Mouse (Mus musculus): ENCODE measurements around the gene Sepsecs. TPM values are rescaled to one million over a fixed set of nuclear protein-coding genes. Genes with fewer than 3 reads are reported as not detected.

Gene Sepsecs
- polyA plus RNA-seq, 1 experiment from 2014 or later: 9.0 TPM

DNA sequence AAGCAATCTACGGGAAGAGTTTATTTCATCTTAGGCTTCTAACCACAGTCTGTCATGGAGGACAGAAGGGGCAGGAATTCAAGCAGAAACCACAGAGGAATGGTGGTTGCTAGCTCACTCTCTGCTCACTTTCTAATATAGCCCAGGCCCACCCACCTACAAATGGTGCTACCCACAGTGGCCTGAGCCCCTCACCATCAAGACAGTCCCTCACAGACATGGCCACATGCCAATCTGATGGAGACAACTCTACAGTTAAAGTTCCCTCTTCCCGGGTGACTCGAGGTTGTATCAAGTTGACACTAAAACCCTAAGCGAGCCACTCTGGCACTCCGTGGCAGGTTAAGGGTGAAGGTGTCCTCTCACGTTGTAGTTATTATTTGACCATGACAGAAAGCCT lies 32.6 kb downstream of the Sepsecs start:
- no peaks in the 10 kb centered on the region for H3K27me3 ChIP-seq (replicated peaks; ENCODE audit: insufficient read depth, low read length)
- H3K9ac ChIP-seq (replicated peaks; ENCODE audit: low read depth): no peak overlapping the region
- no peak overlapping the region for H3K4me3 ChIP-seq (ENCODE audit: low read depth, low read length)
- H3K36me3 ChIP-seq (ENCODE audit: insufficient read depth, low read length): 0 out of 2 replicates have a peak, but pooled peaks cover under 1% of the 10 kb centered on the region
- H3K4me2 ChIP-seq (replicated peaks; ENCODE audit: low read depth, low read length): no peak overlapping the region
- no peaks in the 10 kb centered on the region for H3K4me1 ChIP-seq (ENCODE audit: insufficient read depth, low read depth, low read length)
- TF ChIP-seq EP300 (IDR thresholded peaks at IDR 0.05) (no peak), CTCF (IDR thresholded peaks at IDR 0.05) (no peak)
- WGBS: 79% methylated on average over 6 of the region's 6 CpGs
- ATAC-seq: no peak
- H3K9me3 ChIP-seq (ENCODE audit: low read length): no peaks in the 10 kb centered on the region
- DNase-seq (ENCODE audit: low spot score): no peak
- H3K27ac ChIP-seq (ENCODE audit: low read length): no peak overlapping the region

DNA sequence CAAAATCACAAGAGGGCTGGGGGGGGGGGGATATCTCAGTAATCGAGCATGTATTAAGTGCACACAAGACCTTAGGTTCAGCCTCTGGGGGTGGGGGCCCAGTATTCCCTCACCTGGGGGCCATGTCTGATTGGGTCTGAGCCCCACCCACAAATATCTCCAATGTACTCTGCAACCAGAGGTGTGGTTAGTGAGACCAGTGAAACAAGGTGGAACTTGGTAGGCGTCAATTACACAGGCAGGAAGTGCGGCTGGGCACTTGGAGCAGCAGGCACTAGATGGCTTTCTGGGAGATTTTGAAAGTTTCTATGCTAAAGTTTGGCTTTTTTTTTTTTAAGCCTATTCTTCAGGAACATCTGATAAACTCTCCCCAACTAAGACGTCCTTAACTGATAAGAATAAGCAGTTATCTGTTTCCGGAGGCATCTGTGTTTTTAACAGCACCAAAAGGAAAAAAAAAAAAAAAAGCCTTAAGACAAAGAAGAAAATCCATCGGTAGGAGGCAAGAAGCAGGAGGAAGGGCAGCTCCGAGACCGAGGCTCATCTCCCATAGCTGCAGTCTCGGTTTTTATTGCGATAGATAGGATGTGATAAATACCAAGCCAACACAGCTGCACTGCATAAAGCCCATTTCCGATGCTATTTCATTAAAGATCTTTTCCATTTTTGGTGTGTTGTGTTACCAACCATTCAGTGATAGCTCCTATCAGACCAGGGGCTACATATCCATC lies 33.3 kb downstream of the Sepsecs start:
- H3K9ac ChIP-seq (replicated peaks; ENCODE audit: low read depth): no peak overlapping the region
- H3K27ac ChIP-seq (ENCODE audit: low read length): no peak overlapping the region
- no peaks in the 10 kb centered on the region for H3K4me1 ChIP-seq (ENCODE audit: insufficient read depth, low read depth, low read length)
- H3K4me2 ChIP-seq (replicated peaks; ENCODE audit: low read depth, low read length): no peak overlapping the region
- TF ChIP-seq CTCF (IDR thresholded peaks at IDR 0.05) (no peak), EP300 (IDR thresholded peaks at IDR 0.05) (no peak)
- H3K4me3 ChIP-seq (ENCODE audit: low read depth, low read length): no peak overlapping the region
- DNase-seq (ENCODE audit: low spot score): no peak
- no peaks in the 10 kb centered on the region for H3K9me3 ChIP-seq (ENCODE audit: low read length)
- no peak for ATAC-seq
- 40% methylated on average over 11 of the region's 11 CpGs for WGBS
- no peaks in the 10 kb centered on the region for H3K36me3 ChIP-seq (ENCODE audit: insufficient read depth, low read length)
- no peaks in the 10 kb centered on the region for H3K27me3 ChIP-seq (replicated peaks; ENCODE audit: insufficient read depth, low read length)

- Histone ChIP-seq H3K4me1 (ENCODE audit: insufficient read depth, low read depth, low read length) (no peaks in the 10 kb centered on the region), H3K9ac (replicated peaks; ENCODE audit: low read depth) (no peak overlapping the region), H3K36me3 (ENCODE audit: insufficient read depth, low read length) (no peaks in the 10 kb centered on the region), H3K4me3 (ENCODE audit: low read depth, low read length) (no peak overlapping the region), H3K27ac (ENCODE audit: low read length) (no peak overlapping the region), H3K4me2 (replicated peaks; ENCODE audit: low read depth, low read length) (no peak overlapping the region), H3K27me3 (replicated peaks; ENCODE audit: insufficient read depth, low read length) (no peaks in the 10 kb centered on the region), H3K9me3 (ENCODE audit: low read length) (no peaks in the 10 kb centered on the region)
- DNase-seq (ENCODE audit: low spot score) (peak; percentile 54), ATAC-seq (0 out of 2 replicates have a peak, but pooled peaks have one; percentile 21)
- TF ChIP-seq CTCF (IDR thresholded peaks at IDR 0.05) (peak; percentile 82), EP300 (IDR thresholded peaks at IDR 0.05) (no peak)
- 20% methylated on average over 8 of the region's 8 CpGs for WGBS
Measured at GRCm38 (mm10) chr5:52634017-52634416, 35.5 kb downstream of the Sepsecs start.

DNA sequence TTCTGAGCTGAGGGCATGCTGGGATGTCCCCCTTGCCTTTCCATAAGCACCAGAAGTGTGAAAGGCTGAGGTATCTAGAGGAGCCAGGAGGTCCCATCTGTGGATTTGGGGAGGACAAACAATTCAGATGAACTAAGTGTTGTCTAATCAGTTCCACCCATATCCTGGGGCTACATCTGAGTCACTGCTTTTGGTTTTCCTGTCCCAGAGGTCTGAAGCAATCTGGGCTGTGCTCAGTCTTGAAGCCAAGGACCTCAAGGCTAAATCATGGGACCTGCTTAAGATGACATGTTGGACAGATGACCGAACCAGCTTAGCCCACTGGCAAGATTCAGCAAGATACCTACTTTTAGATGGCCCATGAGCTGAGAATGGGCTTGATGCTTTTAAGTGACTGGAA lies 39.0 kb downstream of the Sepsecs start:
- Histone ChIP-seq H3K4me3 (ENCODE audit: low read depth, low read length) (no peak overlapping the region), H3K4me2 (replicated peaks; ENCODE audit: low read depth, low read length) (no peak overlapping the region), H3K36me3 (ENCODE audit: insufficient read depth, low read length) (no peaks in the 10 kb centered on the region), H3K9ac (replicated peaks; ENCODE audit: low read depth) (no peak overlapping the region), H3K27me3 (replicated peaks; ENCODE audit: insufficient read depth, low read length) (no peaks in the 10 kb centered on the region), H3K9me3 (ENCODE audit: low read length) (no peaks in the 10 kb centered on the region), H3K27ac (ENCODE audit: low read length) (no peak overlapping the region), H3K4me1 (ENCODE audit: insufficient read depth, low read depth, low read length) (peaks cover 4% of the 10 kb centered on the region; the same call in 1 of the 2 replicates)
- DNase-seq (ENCODE audit: low spot score) (no peak), ATAC-seq (no peak)
- TF ChIP-seq EP300 (IDR thresholded peaks at IDR 0.05): no peak
- TF ChIP-seq CTCF (IDR thresholded peaks at IDR 0.05): no peak
- WGBS: 100% methylated on average over 1 of the region's 1 CpGs

DNA sequence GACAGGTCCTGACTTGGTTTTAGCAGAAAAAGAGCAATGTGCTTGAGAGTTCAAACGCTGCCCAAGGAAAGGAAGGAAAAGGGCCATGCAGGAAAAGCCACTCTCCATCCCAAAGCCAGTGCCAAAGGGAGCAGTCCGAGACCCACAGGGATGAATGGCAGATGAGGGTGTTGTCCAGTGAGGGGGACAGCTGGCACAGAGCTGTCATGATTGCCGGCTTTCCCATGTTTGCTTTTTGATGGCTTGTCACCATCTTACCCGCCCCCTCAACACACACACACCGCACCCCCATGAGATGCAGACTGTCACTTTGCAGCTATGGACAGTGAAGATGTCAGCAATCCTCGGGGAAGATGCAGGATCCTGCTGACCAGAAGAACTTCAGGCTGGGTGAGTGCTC lies 40.3 kb downstream of the Sepsecs start:
- ATAC-seq: no peak
- WGBS: 67% methylated on average over 6 of the region's 6 CpGs
- Histone ChIP-seq H3K27ac (ENCODE audit: low read length) (no peak overlapping the region), H3K36me3 (ENCODE audit: insufficient read depth, low read length) (no peaks in the 10 kb centered on the region), H3K9me3 (ENCODE audit: low read length) (no peaks in the 10 kb centered on the region), H3K27me3 (replicated peaks; ENCODE audit: insufficient read depth, low read length) (no peaks in the 10 kb centered on the region), H3K4me3 (ENCODE audit: low read depth, low read length) (no peak overlapping the region), H3K4me2 (replicated peaks; ENCODE audit: low read depth, low read length) (no peak overlapping the region), H3K4me1 (ENCODE audit: insufficient read depth, low read depth, low read length) (peaks cover 4% of the 10 kb centered on the region; the same call in 1 of the 2 replicates), H3K9ac (replicated peaks; ENCODE audit: low read depth) (no peak overlapping the region)
- no peak for TF ChIP-seq EP300 (IDR thresholded peaks at IDR 0.05)
- TF ChIP-seq CTCF (IDR thresholded peaks at IDR 0.05): no peak
- no peak for DNase-seq (ENCODE audit: low spot score)

- Histone ChIP-seq H3K36me3 (ENCODE audit: insufficient read depth, low read length) (no peaks in the 10 kb centered on the region), H3K4me1 (ENCODE audit: insufficient read depth, low read depth, low read length) (peaks cover 4% of the 10 kb centered on the region; the same call in 1 of the 2 replicates), H3K9ac (replicated peaks; ENCODE audit: low read depth) (no peak overlapping the region), H3K27me3 (replicated peaks; ENCODE audit: insufficient read depth, low read length) (no peaks in the 10 kb centered on the region), H3K9me3 (ENCODE audit: low read length) (no peaks in the 10 kb centered on the region), H3K4me2 (replicated peaks; ENCODE audit: low read depth, low read length) (no peak overlapping the region), H3K27ac (ENCODE audit: low read length) (no peak overlapping the region), H3K4me3 (ENCODE audit: low read depth, low read length) (no peak overlapping the region)
- ATAC-seq (peak; percentile 14; the same call in 1 of the 2 replicates), DNase-seq (ENCODE audit: low spot score) (no peak)
- WGBS: 44% methylated on average over 3 of the region's 3 CpGs
- TF ChIP-seq EP300 (IDR thresholded peaks at IDR 0.05) (no peak), CTCF (IDR thresholded peaks at IDR 0.05) (no peak)
Measured at GRCm38 (mm10) chr5:52628783-52629182, 40.7 kb downstream of the Sepsecs start.
